Mouse (Mus musculus): ENCODE measurements around the gene Pcgf5. TPM values are rescaled to one million over a fixed set of nuclear protein-coding genes. Genes with fewer than 3 reads are reported as not detected.

Gene Pcgf5
- 23.2 and 24.2 TPM in 2 replicates for polyA plus RNA-seq (2015; fragmentation: Nextera tagmentation; extraction: Ambion mirVana)

GRCm38 (mm10) chr19:36348161-36348800 is at the start of gene Pcgf5:
TSS of gene Pcgf5 (plus strand) at chr19:36348309.
- H3K27me3 ChIP-seq (replicated peaks; ENCODE audit: insufficient read depth, low read length): no peaks in the 10 kb centered on the region
- ATAC-seq (peak; percentile 90), DNase-seq (ENCODE audit: low spot score) (peak; percentile 85)
- no peaks in the 10 kb centered on the region for H3K4me1 ChIP-seq (ENCODE audit: insufficient read depth, low read depth, low read length)
- peak within 1 kb of the TSS; percentile 100 for H3K4me2 ChIP-seq (replicated peaks; ENCODE audit: low read depth, low read length)
- H3K4me3 ChIP-seq (ENCODE audit: low read depth, low read length): peak within 1 kb of the TSS; percentile 81
- H3K36me3 ChIP-seq (ENCODE audit: insufficient read depth, low read length): no peaks in the 10 kb centered on the region
- TF ChIP-seq EP300 (IDR thresholded peaks at IDR 0.05): no peak
- TF ChIP-seq CTCF (IDR thresholded peaks at IDR 0.05): no peak
- H3K27ac ChIP-seq (ENCODE audit: low read length): peak within 1 kb of the TSS; percentile 79
- H3K9me3 ChIP-seq (ENCODE audit: low read length): no peaks in the 10 kb centered on the region
- WGBS: under 1% methylated on average over 55 of the region's 92 CpGs
- peak within 1 kb of the TSS; percentile 51 for H3K9ac ChIP-seq (replicated peaks; ENCODE audit: low read depth)

- no peak overlapping the region for H3K4me2 ChIP-seq (replicated peaks; ENCODE audit: low read depth, low read length)
- H3K9me3 ChIP-seq (ENCODE audit: low read length): no peaks in the 10 kb centered on the region
- no peak overlapping the region for H3K9ac ChIP-seq (replicated peaks; ENCODE audit: low read depth)
- no peak overlapping the region for H3K27ac ChIP-seq (ENCODE audit: low read length)
- no peak for ATAC-seq
- no peak for TF ChIP-seq CTCF (IDR thresholded peaks at IDR 0.05)
- no peak for TF ChIP-seq EP300 (IDR thresholded peaks at IDR 0.05)
- no peaks in the 10 kb centered on the region for H3K4me1 ChIP-seq (ENCODE audit: insufficient read depth, low read depth, low read length)
- 59% methylated on average over 5 of the region's 5 CpGs for WGBS
- H3K27me3 ChIP-seq (replicated peaks; ENCODE audit: insufficient read depth, low read length): no peaks in the 10 kb centered on the region
- no peaks in the 10 kb centered on the region for H3K36me3 ChIP-seq (ENCODE audit: insufficient read depth, low read length)
- no peak overlapping the region for H3K4me3 ChIP-seq (ENCODE audit: low read depth, low read length)
- no peak for DNase-seq (ENCODE audit: low spot score)
These were observed 42.6 kb upstream of the Pcgf5 start for GRCm38 (mm10) chr19:36305542-36305941.

GRCm38 (mm10) chr19:36314010-36314409 is 34.1 kb upstream of the Pcgf5 start:
- Histone ChIP-seq H3K27ac (ENCODE audit: low read length) (no peak overlapping the region), H3K9ac (replicated peaks; ENCODE audit: low read depth) (no peak overlapping the region), H3K4me2 (replicated peaks; ENCODE audit: low read depth, low read length) (no peak overlapping the region), H3K4me3 (ENCODE audit: low read depth, low read length) (no peak overlapping the region), H3K27me3 (replicated peaks; ENCODE audit: insufficient read depth, low read length) (no peaks in the 10 kb centered on the region), H3K4me1 (ENCODE audit: insufficient read depth, low read depth, low read length) (no peaks in the 10 kb centered on the region), H3K36me3 (ENCODE audit: insufficient read depth, low read length) (no peaks in the 10 kb centered on the region), H3K9me3 (ENCODE audit: low read length) (no peaks in the 10 kb centered on the region)
- TF ChIP-seq EP300 (IDR thresholded peaks at IDR 0.05): no peak
- no peak for TF ChIP-seq CTCF (IDR thresholded peaks at IDR 0.05)
- ATAC-seq (no peak), DNase-seq (ENCODE audit: low spot score) (no peak)
- WGBS: 85% methylated on average over 5 of the region's 5 CpGs

GRCm38 (mm10) chr19:36319735-36320134 is 28.4 kb upstream of the Pcgf5 start:
- DNase-seq (ENCODE audit: low spot score) (no peak), ATAC-seq (no peak)
- Histone ChIP-seq H3K4me1 (ENCODE audit: insufficient read depth, low read depth, low read length) (no peaks in the 10 kb centered on the region), H3K4me3 (ENCODE audit: low read depth, low read length) (no peak overlapping the region), H3K27me3 (replicated peaks; ENCODE audit: insufficient read depth, low read length) (no peaks in the 10 kb centered on the region), H3K9ac (replicated peaks; ENCODE audit: low read depth) (no peak overlapping the region), H3K4me2 (replicated peaks; ENCODE audit: low read depth, low read length) (no peak overlapping the region), H3K9me3 (ENCODE audit: low read length) (no peaks in the 10 kb centered on the region), H3K36me3 (ENCODE audit: insufficient read depth, low read length) (no peaks in the 10 kb centered on the region), H3K27ac (ENCODE audit: low read length) (no peak overlapping the region)
- WGBS: 82% methylated on average over 4 of the region's 4 CpGs
- TF ChIP-seq CTCF (IDR thresholded peaks at IDR 0.05): no peak
- TF ChIP-seq EP300 (IDR thresholded peaks at IDR 0.05): no peak

- Histone ChIP-seq H3K4me3 (ENCODE audit: low read depth, low read length) (no peak overlapping the region), H3K27me3 (replicated peaks; ENCODE audit: insufficient read depth, low read length) (no peaks in the 10 kb centered on the region), H3K4me1 (ENCODE audit: insufficient read depth, low read depth, low read length) (no peaks in the 10 kb centered on the region), H3K4me2 (replicated peaks; ENCODE audit: low read depth, low read length) (no peak overlapping the region), H3K9ac (replicated peaks; ENCODE audit: low read depth) (no peak overlapping the region), H3K36me3 (ENCODE audit: insufficient read depth, low read length) (no peaks in the 10 kb centered on the region), H3K9me3 (ENCODE audit: low read length) (no peaks in the 10 kb centered on the region), H3K27ac (ENCODE audit: low read length) (no peak overlapping the region)
- no peak for TF ChIP-seq EP300 (IDR thresholded peaks at IDR 0.05)
- 76% methylated on average over 3 of the region's 3 CpGs for WGBS
- no peak for ATAC-seq
- no peak for DNase-seq (ENCODE audit: low spot score)
These were observed 27.0 kb upstream of the Pcgf5 start for GRCm38 (mm10) chr19:36321066-36321465.

GRCm38 (mm10) chr19:36323326-36323725 is 24.8 kb upstream of the Pcgf5 start:
- no peak for DNase-seq (ENCODE audit: low spot score)
- H3K36me3 ChIP-seq (ENCODE audit: insufficient read depth, low read length): no peaks in the 10 kb centered on the region
- no peaks in the 10 kb centered on the region for H3K9me3 ChIP-seq (ENCODE audit: low read length)
- TF ChIP-seq EP300 (IDR thresholded peaks at IDR 0.05) (no peak), CTCF (IDR thresholded peaks at IDR 0.05) (no peak)
- 51% methylated on average over 2 of the region's 2 CpGs for WGBS
- H3K27me3 ChIP-seq (replicated peaks; ENCODE audit: insufficient read depth, low read length): no peaks in the 10 kb centered on the region
- no peak overlapping the region for H3K4me2 ChIP-seq (replicated peaks; ENCODE audit: low read depth, low read length)
- H3K27ac ChIP-seq (ENCODE audit: low read length): no peak overlapping the region
- no peaks in the 10 kb centered on the region for H3K4me1 ChIP-seq (ENCODE audit: insufficient read depth, low read depth, low read length)
- H3K4me3 ChIP-seq (ENCODE audit: low read depth, low read length): no peak overlapping the region
- no peak overlapping the region for H3K9ac ChIP-seq (replicated peaks; ENCODE audit: low read depth)
- ATAC-seq: no peak
